Mouse (Mus musculus): ENCODE data around the gene Ndrg4.

Gene Ndrg4

GRCm38 (mm10) chr8:95727625-95728024 is 50.8 kb downstream of the Ndrg4 start:
- no peak for DNase-seq

GRCm38 (mm10) chr8:95738596-95738995 is 61.8 kb downstream of the Ndrg4 start:
- DNase-seq, result no peak

GRCm38 (mm10) chr8:95741732-95742131 is 65.0 kb downstream of the Ndrg4 start:
- no peak for DNase-seq

GRCm38 (mm10) chr8:95748028-95748427 is 71.2 kb downstream of the Ndrg4 start:
- DNase-seq, result no peak

GRCm38 (mm10) chr8:95751924-95752323 is 75.1 kb downstream of the Ndrg4 start:
- DNase-seq, result no peak

- no peak for DNase-seq
These were observed 83.5 kb downstream of the Ndrg4 start for GRCm38 (mm10) chr8:95760323-95760722.

- no peak for DNase-seq
These were observed 87.4 kb downstream of the Ndrg4 start for GRCm38 (mm10) chr8:95764133-95764532.

Data from thymus, adult 18-20 months (tissue).